Mouse (Mus musculus): Measurements from ENCODE around the gene Ormdl3.

- TF ChIP-seq CTCF (IDR thresholded peaks at IDR 0.05; ENCODE audit: low read depth, low read length), result no peak
- no peak for TF ChIP-seq POLR2A (IDR thresholded peaks at IDR 0.05; ENCODE audit: insufficient read depth, low read length)
- TF ChIP-seq EP300 (IDR thresholded peaks at IDR 0.05; ENCODE audit: insufficient read depth, low read depth, low read length), result no peak
Observed at GRCm38 (mm10) chr11:98546529-98547307, 40.5 kb downstream of the Ormdl3 start.
